Mouse (Mus musculus) brain, adult 2 months (tissue): Measurements from ENCODE around the gene Mrpl53.

ENCODE experiments used
- DNase-seq: peaks from one replicate; pipeline ENCODE4 v3.0.0; 2011; ENCODE audit warnings: low read depth, low spot score

Mrpl53 gene

DNA sequence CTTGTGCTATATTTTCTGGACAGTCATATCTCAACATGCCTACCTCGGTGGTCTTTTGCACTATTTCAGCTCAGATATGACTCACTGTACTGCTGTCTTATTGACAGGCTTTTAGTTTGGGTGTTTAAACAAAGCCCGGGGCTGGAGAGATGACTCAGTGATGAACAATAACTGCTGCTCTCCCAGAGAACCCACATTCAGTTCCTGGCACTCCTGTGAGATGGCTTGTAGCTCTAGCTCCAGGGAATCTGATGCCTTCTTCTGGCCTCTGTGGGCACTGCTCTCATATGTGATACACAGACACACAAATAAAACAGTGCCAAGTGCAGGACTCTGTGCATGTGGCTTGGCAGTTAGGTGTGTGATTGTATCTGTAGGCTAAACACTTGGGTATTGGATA is 36.4 kb downstream of the Mrpl53 start:
- DNase-seq, result peak; percentile 74

DNA sequence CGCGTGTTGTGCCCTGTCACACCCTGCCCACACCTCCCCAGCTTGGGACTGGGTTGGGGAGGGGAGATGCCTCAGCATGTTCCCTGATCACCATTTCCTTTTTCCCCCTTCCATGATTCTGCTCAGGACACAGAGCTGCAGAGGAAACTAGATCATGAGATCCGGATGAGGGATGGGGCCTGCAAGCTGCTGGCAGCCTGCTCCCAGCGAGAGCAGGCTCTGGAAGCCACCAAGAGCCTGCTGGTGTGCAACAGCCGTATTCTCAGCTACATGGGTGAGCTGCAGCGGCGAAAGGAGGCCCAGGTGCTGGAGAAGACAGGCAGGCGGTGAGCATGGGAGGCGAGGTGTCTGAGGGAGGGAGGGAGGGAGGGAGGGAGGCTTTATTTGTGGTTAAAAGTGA is 37.0 kb downstream of the Mrpl53 start:
- DNase-seq, result peak; percentile 55

DNA sequence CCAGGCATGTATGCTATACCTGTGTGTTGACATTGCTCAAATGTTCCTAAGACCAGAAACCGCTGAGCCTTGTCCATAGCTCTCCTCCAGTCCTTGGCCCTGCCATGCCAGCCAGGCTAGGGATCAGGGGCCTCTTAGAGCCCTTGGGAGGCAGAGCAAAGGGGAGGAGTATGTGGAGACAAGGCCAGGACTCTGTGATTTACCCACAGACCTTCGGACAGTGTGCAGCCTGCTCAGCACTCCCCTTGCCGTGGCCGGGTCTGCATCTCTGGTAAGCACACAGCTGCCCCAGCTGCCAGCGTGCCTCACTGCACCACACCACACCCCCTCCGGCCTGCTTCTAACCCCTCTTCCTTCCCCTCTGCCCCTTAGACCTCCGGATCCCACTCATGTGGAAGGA is 38.4 kb downstream of the Mrpl53 start:
- DNase-seq, result no peak

DNA sequence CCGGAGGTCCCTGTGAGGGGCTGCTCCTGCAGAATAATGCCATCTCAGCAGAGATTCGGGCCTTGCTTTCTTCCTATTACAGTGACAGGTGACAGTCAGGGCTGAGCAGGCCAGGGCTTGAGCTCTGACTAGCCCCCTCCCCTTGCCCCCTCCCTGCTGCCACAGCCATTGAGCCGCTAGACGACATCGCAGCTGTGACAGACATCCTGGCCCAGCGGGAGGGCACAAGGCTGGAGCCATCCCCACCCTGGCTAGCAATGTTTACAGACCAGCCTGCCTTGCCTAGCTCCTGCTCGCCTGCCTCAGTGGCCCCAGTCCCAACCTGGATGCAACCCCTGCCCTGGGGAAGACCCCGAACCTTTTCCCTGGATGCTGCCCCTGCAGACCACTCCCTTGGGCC is 42.9 kb downstream of the Mrpl53 start:
- DNase-seq, result no peak

DNA sequence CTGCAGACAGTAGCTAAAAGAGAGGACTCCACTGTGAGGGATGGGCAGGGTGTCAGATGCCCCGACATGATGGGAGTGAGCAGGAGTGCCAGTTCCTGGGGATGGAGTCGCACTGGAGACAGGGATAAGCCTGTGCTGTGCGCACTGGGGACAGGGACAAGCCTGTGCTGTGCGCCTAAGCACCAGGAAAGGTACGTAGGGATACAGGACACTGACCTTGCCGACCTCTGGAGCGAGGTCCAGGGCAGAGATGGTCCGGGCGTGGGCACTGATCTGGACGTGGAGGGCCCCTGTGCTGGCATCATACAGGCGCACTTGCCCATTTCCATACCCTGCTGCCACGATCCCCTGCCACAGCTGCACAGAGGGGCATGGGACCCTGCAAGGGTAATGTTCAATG is 44.2 kb downstream of the Mrpl53 start:
- DNase-seq, result no peak

DNA sequence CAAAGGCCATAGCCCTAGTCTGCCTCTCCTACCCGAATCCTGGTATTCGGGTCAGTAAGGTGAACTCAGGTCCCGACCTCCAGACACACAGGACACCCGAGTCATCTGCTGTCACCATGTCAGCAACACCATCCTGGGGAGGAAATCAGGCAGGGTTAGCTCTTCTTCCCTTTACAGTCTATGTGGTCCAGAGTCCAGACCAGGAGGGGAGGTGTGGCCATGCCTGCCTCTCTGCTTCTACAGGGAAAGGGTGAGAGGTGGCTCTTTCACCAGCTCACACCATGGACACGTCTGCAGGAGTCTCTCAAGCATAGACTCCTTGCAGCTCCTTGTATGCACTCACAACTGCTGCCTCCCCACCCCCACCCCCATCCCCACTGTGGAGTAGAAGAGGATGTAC is 44.6 kb downstream of the Mrpl53 start:
- no peak for DNase-seq

DNA sequence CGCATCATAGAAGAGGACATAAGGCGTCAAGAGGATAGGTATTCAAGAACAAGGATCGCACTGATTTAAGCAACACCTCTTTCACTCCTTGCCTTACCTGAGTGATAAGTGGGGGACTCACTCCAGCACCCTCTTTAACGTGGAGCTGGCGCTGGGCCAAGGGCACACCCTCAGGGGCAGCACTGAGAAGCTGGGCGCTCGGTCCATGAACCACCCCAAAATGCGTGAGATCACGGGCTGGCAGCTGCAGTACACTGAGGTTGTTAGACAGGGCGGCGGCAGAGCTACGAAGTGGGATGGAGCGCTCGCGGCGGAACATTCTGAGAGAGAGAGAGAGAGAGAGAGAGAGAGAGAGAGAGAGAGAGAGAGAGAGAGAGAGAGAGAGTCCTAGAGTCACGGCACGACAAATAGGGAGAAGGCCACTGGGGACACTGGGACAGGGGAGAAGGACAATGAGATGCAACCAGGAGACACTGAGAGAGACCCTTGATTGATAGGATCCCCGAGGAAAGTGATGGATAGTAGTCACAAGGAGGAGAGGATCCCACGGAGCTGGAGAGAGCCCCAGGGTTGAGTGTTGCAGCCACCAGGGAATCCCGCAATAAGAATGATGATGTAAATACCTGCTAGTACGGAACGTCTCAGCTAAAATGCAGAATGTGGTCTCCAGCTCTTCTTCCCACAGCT is 46.9 kb downstream of the Mrpl53 start:
- DNase-seq, result peak; percentile 57

DNA sequence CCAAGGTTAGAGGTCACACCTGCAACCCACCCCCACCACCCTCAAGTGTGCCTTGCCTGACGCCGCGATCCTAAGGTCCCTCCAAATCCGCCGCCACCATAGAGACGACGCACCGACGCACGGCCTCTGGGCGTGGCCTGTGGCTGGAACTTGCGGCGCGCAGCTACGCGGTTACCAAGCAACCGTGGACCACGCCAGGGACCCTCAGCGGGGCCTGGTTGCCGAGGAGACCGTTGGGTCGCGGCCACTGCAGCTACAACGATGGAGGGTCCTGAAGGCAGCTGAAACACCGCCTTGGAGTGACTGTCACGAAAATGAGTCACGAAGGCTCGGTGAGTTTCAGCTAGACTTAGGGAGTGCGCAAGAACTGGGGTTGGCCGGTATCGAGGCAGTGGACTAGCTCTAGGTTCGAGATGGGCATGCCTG is 47.4 kb downstream of the Mrpl53 start, which contains the start of the genes Wdr54 and 1700003E16Rik:
Gene Wdr54 (minus strand): TSS at position 139 of the 426 bp plus-strand sequence.
Gene 1700003E16Rik (plus strand): TSS at position 146 of the 426 bp plus-strand sequence.
- DNase-seq, result peak; percentile 92

DNA sequence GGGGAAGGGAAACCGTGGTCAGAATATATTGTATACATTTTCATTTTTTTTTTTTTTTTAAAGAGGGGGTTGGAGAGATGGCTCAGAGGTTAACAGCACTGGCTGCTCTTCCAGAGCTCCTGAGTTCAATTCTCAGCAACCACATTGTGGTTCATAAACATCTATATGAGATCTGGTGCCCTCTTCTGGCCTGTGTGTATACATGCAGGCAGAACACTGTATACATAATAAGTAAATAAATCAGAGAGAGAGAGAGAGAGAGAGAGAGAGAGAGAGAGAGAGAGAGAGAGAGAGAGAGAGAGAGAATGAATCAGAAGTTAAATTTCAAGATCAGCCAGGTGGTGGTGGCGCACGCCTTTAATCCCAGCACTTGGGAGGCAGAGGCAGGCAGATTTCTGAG is 50.6 kb downstream of the Mrpl53 start:
- DNase-seq, result peak; percentile 81
